Mouse (Mus musculus) stomach, postnatal 0 days (tissue): Measurements from ENCODE around the gene Rps6kc1. TPM values are rescaled to one million over a fixed set of nuclear protein-coding genes. Genes with fewer than 3 reads are reported as not detected.

Experiments
- ATAC-seq: fragments of 200-750 bp; cut with Nextera tagmentation; 2 replicates; pipeline ENCODE4 v1.8.0; 2017; ENCODE audit not compliant: low FRiP score, low TSS enrichment
- DNase-seq: peaks from one replicate; pipeline ENCODE4 v3.0.0-alpha.2; 2016; ENCODE audit warnings: low spot score
- H3K27ac ChIP-seq: fragments of 300-500 bp; sonication (generic); replicated peaks from 2 replicates; pipeline ENCODE4 v1.5.1; 2014; ENCODE audit warnings: mild to moderate bottlenecking, control low read depth
- H3K27me3 ChIP-seq: fragments of 300-500 bp; sonication (generic); 2 replicates; pipeline ENCODE4 v1.6.1; 2014; ENCODE audit warnings: low read length; ENCODE audit not compliant: control insufficient read depth, insufficient read depth
- H3K36me3 ChIP-seq: fragments of 300-500 bp; sonication (generic); 2 replicates; pipeline ENCODE4 v1.6.1; 2014; ENCODE audit warnings: low read length, mixed read lengths; ENCODE audit not compliant: control insufficient read depth, insufficient read depth
- H3K4me1 ChIP-seq: fragments of 300-500 bp; sonication (generic); replicated peaks from 2 replicates; pipeline ENCODE4 v1.6.1; 2014; ENCODE audit warnings: antibody characterized with exemption; ENCODE audit not compliant: control insufficient read depth, insufficient read depth
- H3K4me2 ChIP-seq: fragments of 300-500 bp; sonication (generic); replicated peaks from 2 replicates; pipeline ENCODE4 v1.6.1; 2014; ENCODE audit warnings: low read depth, mild to moderate bottlenecking, control low read depth, moderate library complexity
- H3K4me3 ChIP-seq: fragments of 300-500 bp; sonication (generic); 2 replicates; pipeline ENCODE4 v1.5.1; 2014; ENCODE audit warnings: low read depth, low read length, control low read depth
- H3K9ac ChIP-seq: fragments of 300-500 bp; sonication (generic); 2 replicates; pipeline ENCODE4 v1.6.1; 2014; ENCODE audit warnings: mild to moderate bottlenecking, low read length, control low read depth, mixed read lengths
- H3K9me3 ChIP-seq: fragments of 300-500 bp; sonication (generic); 2 replicates; pipeline ENCODE4 v1.6.1; 2016; ENCODE audit warnings: low read length; ENCODE audit not compliant: control insufficient read depth
- CTCF ChIP-seq: IDR thresholded peaks from 2 replicates; pipeline ENCODE4 v1.5.1; 2016; ENCODE audit warnings: antibody characterized with exemption, low read depth, mild to moderate bottlenecking, moderate library complexity
- EP300 ChIP-seq: optimal IDR thresholded peaks from 2 replicates; pipeline ENCODE3; 2016; ENCODE audit warnings: antibody characterized with exemption
- WGBS: fragments of 180-500 bp; shearing (Covaris S2); extraction: QIAGEN DNeasy Blood & Tissue Kit; methylation state at CpG from one replicate; pipeline ENCODE4 v1.1.7; 2014; 5-methylcytosine and 5-hydroxymethylcytosine counted together
- polyA plus RNA-seq: library from polyadenylated mRNA; unstranded; fragments of >200 nt; fragmentation: Nextera tagmentation; extraction: Ambion mirVana; gene quantifications from 2 replicates; pipeline ENCODE4 v1.2.1, GENCODE M21; 2015

The Rps6kc1 gene
- polyA plus RNA-seq, 1 experiment from 2014 or later: 4.5 TPM

GRCm38 (mm10) chr1:190912623-190913022 lies 1.1 kb upstream of the Rps6kc1 start:
- no peak overlapping the region for H3K4me2 ChIP-seq
- TF ChIP-seq CTCF: peak; percentile 41
- TF ChIP-seq EP300: no peak
- no peaks in the 10 kb centered on the region for H3K9me3 ChIP-seq
- DNase-seq (no peak), ATAC-seq (no peak)
- H3K27ac ChIP-seq: no peak overlapping the region
- no peaks in the 10 kb centered on the region for H3K36me3 ChIP-seq
- H3K4me3 ChIP-seq: no peak overlapping the region
- no peaks in the 10 kb centered on the region for H3K27me3 ChIP-seq
- no peak overlapping the region for H3K9ac ChIP-seq
- 36% methylated on average over 1 of the region's 1 CpGs for WGBS
- H3K4me1 ChIP-seq: peaks cover 3% of the 10 kb centered on the region; the same call in 1 of the 2 replicates

GRCm38 (mm10) chr1:190910836-190911235 lies 734 bp downstream of the Rps6kc1 start:
- 0 out of 2 replicates have a peak overlapping the region, but pooled peaks have one; percentile 30 for H3K27ac ChIP-seq
- no peaks in the 10 kb centered on the region for H3K27me3 ChIP-seq
- no peaks in the 10 kb centered on the region for H3K36me3 ChIP-seq
- H3K4me3 ChIP-seq: peak overlapping the region; percentile 78
- DNase-seq (no peak), ATAC-seq (no peak)
- H3K9ac ChIP-seq: peak overlapping the region; percentile 79
- no peaks in the 10 kb centered on the region for H3K9me3 ChIP-seq
- TF ChIP-seq CTCF: no peak
- TF ChIP-seq EP300: no peak
- H3K4me1 ChIP-seq: peaks cover 3% of the 10 kb centered on the region; the same call in 1 of the 2 replicates
- 68% methylated on average over 6 of the region's 6 CpGs for WGBS
- peak overlapping the region; percentile 90 for H3K4me2 ChIP-seq

GRCm38 (mm10) chr1:190904714-190905113 lies 6.9 kb downstream of the Rps6kc1 start:
- DNase-seq: no peak
- ATAC-seq: no peak
- 66% methylated on average over 16 of the region's 16 CpGs for WGBS
- Histone ChIP-seq H3K36me3 (peaks cover 3% of the 10 kb centered on the region; the same call in 1 of the 2 replicates), H3K4me2 (no peak overlapping the region), H3K27me3 (no peaks in the 10 kb centered on the region), H3K27ac (no peak overlapping the region), H3K9me3 (no peaks in the 10 kb centered on the region), H3K9ac (no peak overlapping the region), H3K4me3 (no peak overlapping the region), H3K4me1 (no peaks in the 10 kb centered on the region)
- TF ChIP-seq EP300 (no peak), CTCF (no peak)

DNA sequence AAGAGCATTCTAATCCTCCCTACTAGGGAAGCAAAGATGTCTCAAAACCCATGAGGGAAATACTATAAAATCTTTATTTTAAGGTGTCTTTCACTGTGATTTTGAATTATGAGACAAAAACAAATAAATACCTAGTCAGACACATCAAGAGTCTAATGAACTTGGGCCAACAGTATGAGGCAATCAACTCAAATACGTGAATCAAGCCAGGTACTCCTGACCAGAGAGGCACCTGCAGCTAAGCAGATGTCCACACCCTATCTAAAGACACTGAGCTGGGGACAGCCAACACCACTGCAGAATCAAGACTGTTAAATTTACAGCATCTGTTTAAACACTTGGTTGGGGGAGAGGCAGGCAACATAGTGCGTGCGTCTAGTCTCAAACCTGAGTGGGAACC lies 7.4 kb downstream of the Rps6kc1 start:
- H3K4me2 ChIP-seq: no peak overlapping the region
- TF ChIP-seq CTCF: no peak
- TF ChIP-seq EP300: no peak
- no peaks in the 10 kb centered on the region for H3K9me3 ChIP-seq
- H3K27ac ChIP-seq: no peak overlapping the region
- 89% methylated on average over 3 of the region's 3 CpGs for WGBS
- no peaks in the 10 kb centered on the region for H3K27me3 ChIP-seq
- H3K4me1 ChIP-seq: no peaks in the 10 kb centered on the region
- ATAC-seq (no peak), DNase-seq (no peak)
- H3K9ac ChIP-seq: no peak overlapping the region
- H3K36me3 ChIP-seq: peaks cover 3% of the 10 kb centered on the region; the same call in 1 of the 2 replicates
- H3K4me3 ChIP-seq: no peak overlapping the region

DNA sequence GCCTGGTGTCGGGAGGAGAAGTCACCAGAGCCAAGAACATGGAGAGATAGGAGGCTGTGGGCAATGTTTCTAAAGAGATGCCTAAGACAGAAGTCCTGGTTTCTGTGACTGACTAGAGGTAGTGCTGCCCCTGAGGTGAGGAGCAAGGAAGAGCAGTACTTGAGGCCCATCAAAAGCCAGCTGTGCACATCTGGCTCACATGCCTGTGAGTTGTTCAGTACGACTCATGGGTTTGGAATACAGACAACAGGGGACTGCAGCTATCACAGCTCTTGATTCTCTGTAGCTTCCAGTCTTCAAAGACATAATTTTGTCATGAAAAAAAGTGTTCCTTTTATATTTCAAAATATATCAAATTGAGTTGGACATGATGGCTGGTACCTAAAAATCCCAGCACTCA lies 10.5 kb downstream of the Rps6kc1 start:
- WGBS: 37% methylated on average over 2 of the region's 2 CpGs
- H3K27ac ChIP-seq: peak overlapping the region; percentile 35; the same call in 1 of the 2 replicates

DNA sequence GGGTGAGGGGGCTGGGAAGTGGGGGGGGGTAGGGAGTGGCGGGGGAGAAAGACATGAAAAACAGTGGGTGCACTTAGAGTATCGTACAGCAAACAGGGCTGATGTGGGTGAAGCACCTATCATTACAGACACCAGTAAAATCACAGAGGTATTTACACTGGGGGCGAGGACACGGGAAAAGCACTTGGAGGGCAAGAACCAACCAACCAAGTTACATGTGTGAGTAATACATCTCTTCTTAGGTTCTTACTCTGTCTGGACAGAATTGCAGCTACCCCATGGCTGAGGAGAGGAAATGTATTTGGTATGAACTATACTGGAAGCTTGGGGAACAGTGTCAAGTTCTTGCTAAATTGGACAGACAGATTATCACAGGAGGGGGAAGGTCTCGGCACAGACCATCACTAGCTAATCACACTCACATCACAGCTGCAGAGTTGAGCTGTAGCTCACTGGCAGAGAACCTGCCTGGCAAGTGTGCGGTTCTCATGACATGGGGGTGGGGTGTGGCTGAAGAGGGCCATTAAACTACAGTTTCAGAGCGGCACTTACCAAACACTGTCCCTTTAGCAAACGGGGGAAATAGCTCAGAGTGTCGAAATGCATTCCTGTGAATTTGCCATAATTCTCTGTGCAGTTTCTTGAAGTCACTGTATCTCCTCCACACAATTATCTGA lies 12.5 kb downstream of the Rps6kc1 start:
- Histone ChIP-seq H3K27ac (peak overlapping the region; percentile 14; the same call in 1 of the 2 replicates), H3K27me3 (no peaks in the 10 kb centered on the region), H3K4me1 (no peaks in the 10 kb centered on the region), H3K36me3 (no peaks in the 10 kb centered on the region; the same call in 1 of the 2 replicates), H3K9ac (no peak overlapping the region), H3K9me3 (no peaks in the 10 kb centered on the region), H3K4me3 (no peak overlapping the region), H3K4me2 (no peak overlapping the region)
- 48% methylated on average over 9 of the region's 9 CpGs for WGBS
- DNase-seq (no peak), ATAC-seq (0 out of 2 replicates have a peak, but pooled peaks have one; percentile 53)
- no peak for TF ChIP-seq EP300
- TF ChIP-seq CTCF: no peak

More for the DNA sequence above, 10.5 kb downstream of the Rps6kc1 start:
- TF ChIP-seq CTCF (no peak), EP300 (no peak)
- no peaks in the 10 kb centered on the region for H3K4me1 ChIP-seq
- no peak overlapping the region for H3K4me2 ChIP-seq
- H3K9me3 ChIP-seq: no peaks in the 10 kb centered on the region
- no peak for DNase-seq
- ATAC-seq: no peak
- H3K36me3 ChIP-seq: peaks cover 3% of the 10 kb centered on the region; the same call in 1 of the 2 replicates
- no peaks in the 10 kb centered on the region for H3K27me3 ChIP-seq
- no peak overlapping the region for H3K9ac ChIP-seq
- H3K4me3 ChIP-seq: no peak overlapping the region
